Mouse (Mus musculus) forebrain, embryonic 14.5 days (tissue): ENCODE results near the gene Rwdd1. TPM values are rescaled to one million over a fixed set of nuclear protein-coding genes. Genes with fewer than 3 reads are reported as not detected.

ENCODE experiments used
- ATAC-seq: fragments of 200-750 bp; cut with Nextera tagmentation; 2 replicates; pipeline ENCODE4 v1.8.0; 2017; ENCODE audit warnings: mild to moderate bottlenecking, moderate library complexity
- DNase-seq: peaks from one replicate; pipeline ENCODE4 v3.0.0-alpha.2; 2015; ENCODE audit warnings: low spot score
- H3K27ac ChIP-seq: fragments of 300-500 bp; sonication (generic); 2 replicates; pipeline ENCODE4 v1.5.1; 2014; ENCODE audit warnings: low read depth, mild to moderate bottlenecking, control low read depth, low read length, moderate library complexity
- H3K27me3 ChIP-seq: fragments of 300-500 bp; sonication (generic); replicated peaks from 2 replicates; pipeline ENCODE4 v1.6.1; 2014; ENCODE audit warnings: low read length, control low read depth, mixed read lengths; ENCODE audit not compliant: control insufficient read depth, insufficient read depth
- H3K36me3 ChIP-seq: fragments of 300-500 bp; sonication (generic); 2 replicates; pipeline ENCODE4 v1.6.1; 2014; ENCODE audit warnings: low read length, control low read depth; ENCODE audit not compliant: control insufficient read depth, insufficient read depth
- H3K4me1 ChIP-seq: fragments of 300-500 bp; sonication (generic); 2 replicates; pipeline ENCODE4 v1.6.1; 2014; ENCODE audit warnings: antibody characterized with exemption, low read length, control low read depth; ENCODE audit not compliant: control insufficient read depth, insufficient read depth
- H3K4me2 ChIP-seq: fragments of 300-500 bp; sonication (generic); 2 replicates; pipeline ENCODE4 v1.6.1; 2014; ENCODE audit warnings: mild to moderate bottlenecking, control low read depth, low read length
- H3K4me3 ChIP-seq: fragments of 300-500 bp; sonication (generic); 2 replicates; pipeline ENCODE4 v1.5.1; 2014; ENCODE audit warnings: low read depth, low read length, control low read depth
- H3K9ac ChIP-seq: fragments of 300-500 bp; sonication (generic); 2 replicates; pipeline ENCODE4 v1.6.1; 2014; ENCODE audit warnings: mild to moderate bottlenecking, low read length, control low read depth, moderate library complexity
- H3K9me3 ChIP-seq: fragments of 300-500 bp; sonication (generic); replicated peaks from 2 replicates; pipeline ENCODE4 v1.6.1; 2016; ENCODE audit warnings: low read length, control low read depth, mixed read lengths; ENCODE audit not compliant: control insufficient read depth
- WGBS: fragments of 180-500 bp; shearing (Covaris S2); extraction: QIAGEN DNeasy Blood & Tissue Kit; methylation state at CpG from one replicate; pipeline ENCODE4 v1.1.7; 2014; 5-methylcytosine and 5-hydroxymethylcytosine counted together
- polyA plus RNA-seq: library from polyadenylated mRNA; unstranded; fragments of >200 nt; fragmentation: Nextera tagmentation; extraction: Ambion mirVana; gene quantifications from 2 replicates; pipeline ENCODE4 v1.2.1, GENCODE M21; 2014

Rwdd1 gene
- polyA plus RNA-seq, result 147 TPM in 2 replicates

GRCm38 (mm10) chr10:34019302-34020075, at the start of gene Rwdd1:
Rwdd1 (minus strand) TSS chr10:34019624.
- Histone ChIP-seq H3K4me3 (peak within 1 kb of the TSS; percentile 91), H3K4me2 (peak within 1 kb of the TSS; percentile 88), H3K9ac (peak within 1 kb of the TSS; percentile 93), H3K9me3 (no peaks in the 10 kb centered on the region), H3K36me3 (0 out of 2 replicates have a peak, but pooled peaks cover 3% of the 10 kb centered on the region), H3K27me3 (no peaks in the 10 kb centered on the region), H3K27ac (peak within 1 kb of the TSS; percentile 91), H3K4me1 (peaks cover 10% of the 10 kb centered on the region)
- ATAC-seq (peak; percentile 100), DNase-seq (peak; percentile 99)
- WGBS, result under 1% methylated on average over 76 of the region's 82 CpGs

DNA sequence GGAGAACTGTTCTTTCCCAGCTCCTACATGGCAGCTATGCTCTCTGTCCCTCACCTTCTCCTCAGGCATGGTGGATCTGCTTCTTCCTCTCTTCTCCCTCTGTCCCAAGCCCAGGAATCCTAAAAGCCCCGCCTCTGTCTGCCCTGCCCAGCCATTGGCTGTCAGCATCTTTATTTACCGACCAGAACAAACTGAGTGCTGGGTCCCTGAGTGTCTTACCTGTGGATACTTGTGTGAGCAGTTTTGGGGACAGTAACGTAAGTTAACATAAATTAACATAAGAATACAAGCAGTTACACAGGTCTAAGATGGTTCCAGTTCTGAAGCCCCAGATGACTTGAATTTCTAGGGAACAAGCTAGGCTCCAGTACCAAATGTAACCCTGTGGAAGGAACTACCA, 47.2 kb upstream of the Rwdd1 start:
- DNase-seq (no peak), ATAC-seq (no peak)
- Histone ChIP-seq H3K4me3 (no peak overlapping the region), H3K36me3 (no peaks in the 10 kb centered on the region), H3K9me3 (no peaks in the 10 kb centered on the region), H3K27ac (no peak overlapping the region), H3K4me2 (no peak overlapping the region), H3K4me1 (no peaks in the 10 kb centered on the region; the same call in 1 of the 2 replicates), H3K27me3 (no peaks in the 10 kb centered on the region), H3K9ac (no peak overlapping the region)
- 62% methylated on average over 3 of the region's 3 CpGs for WGBS

GRCm38 (mm10) chr10:34053987-34054386, 34.6 kb upstream of the Rwdd1 start:
- Histone ChIP-seq H3K4me2 (no peak overlapping the region), H3K27ac (no peak overlapping the region), H3K9ac (no peak overlapping the region), H3K27me3 (no peaks in the 10 kb centered on the region), H3K9me3 (no peaks in the 10 kb centered on the region), H3K4me1 (no peaks in the 10 kb centered on the region), H3K4me3 (no peak overlapping the region), H3K36me3 (no peaks in the 10 kb centered on the region)
- 89% methylated on average over 2 of the region's 2 CpGs for WGBS
- ATAC-seq (no peak), DNase-seq (no peak)

GRCm38 (mm10) chr10:34044210-34044609, 24.8 kb upstream of the Rwdd1 start, which contains the start of gene Calhm4:
Calhm4 (minus strand) TSS chr10:34044310.
- no peaks in the 10 kb centered on the region for H3K9me3 ChIP-seq
- H3K36me3 ChIP-seq, result no peaks in the 10 kb centered on the region
- H3K27ac ChIP-seq, result no peak within 1 kb of the TSS
- WGBS, result 84% methylated on average over 5 of the region's 5 CpGs
- DNase-seq (no peak), ATAC-seq (no peak)
- H3K4me1 ChIP-seq, result no peaks in the 10 kb centered on the region
- H3K9ac ChIP-seq, result no peak within 1 kb of the TSS
- H3K27me3 ChIP-seq, result no peaks in the 10 kb centered on the region
- no peak within 1 kb of the TSS for H3K4me3 ChIP-seq
- H3K4me2 ChIP-seq, result no peak within 1 kb of the TSS

- Histone ChIP-seq H3K9ac (no peak within 1 kb of the TSS), H3K4me3 (no peak within 1 kb of the TSS), H3K4me2 (no peak within 1 kb of the TSS), H3K36me3 (no peaks in the 10 kb centered on the region), H3K27me3 (no peaks in the 10 kb centered on the region), H3K27ac (no peak within 1 kb of the TSS), H3K9me3 (no peaks in the 10 kb centered on the region), H3K4me1 (peaks cover 3% of the 10 kb centered on the region; the same call in 1 of the 2 replicates)
- peak; percentile 67; the same call in 1 of the 2 replicates for ATAC-seq
- peak; percentile 63 for DNase-seq
- WGBS, result 54% methylated on average over 3 of the region's 3 CpGs
Measured at GRCm38 (mm10) chr10:34037401-34037800, 18.0 kb upstream of the Rwdd1 start, which contains the start of gene Trappc3l. Trappc3l (plus strand) TSS chr10:34037597.

DNA sequence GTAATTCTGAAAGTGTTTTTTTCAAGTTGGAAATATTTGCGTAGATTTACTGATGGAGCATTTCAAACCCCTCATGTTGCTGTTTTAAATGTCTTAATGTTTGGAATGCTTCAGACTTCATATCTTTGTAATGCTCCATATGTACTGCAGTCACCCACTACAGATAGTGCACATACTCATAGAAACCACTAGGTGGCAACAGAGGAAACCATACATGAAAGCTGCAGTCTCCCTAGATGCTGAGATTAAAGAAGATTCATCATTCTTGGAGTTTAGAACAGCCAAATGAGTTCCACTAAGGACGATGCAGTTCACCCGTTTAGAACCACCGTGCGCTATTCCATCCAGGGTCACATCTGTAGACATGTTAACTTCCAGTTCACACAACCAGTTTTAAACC, 17.2 kb upstream of the Rwdd1 start:
- no peak overlapping the region for H3K4me2 ChIP-seq
- peak; percentile 84 for ATAC-seq
- no peaks in the 10 kb centered on the region for H3K9me3 ChIP-seq
- WGBS, result 18% methylated on average over 5 of the region's 5 CpGs
- peak; percentile 81 for DNase-seq
- no peak overlapping the region for H3K27ac ChIP-seq
- H3K27me3 ChIP-seq, result no peaks in the 10 kb centered on the region
- no peaks in the 10 kb centered on the region for H3K36me3 ChIP-seq
- H3K9ac ChIP-seq, result no peak overlapping the region
- no peak overlapping the region for H3K4me3 ChIP-seq
- peaks cover 3% of the 10 kb centered on the region; the same call in 1 of the 2 replicates for H3K4me1 ChIP-seq

DNA sequence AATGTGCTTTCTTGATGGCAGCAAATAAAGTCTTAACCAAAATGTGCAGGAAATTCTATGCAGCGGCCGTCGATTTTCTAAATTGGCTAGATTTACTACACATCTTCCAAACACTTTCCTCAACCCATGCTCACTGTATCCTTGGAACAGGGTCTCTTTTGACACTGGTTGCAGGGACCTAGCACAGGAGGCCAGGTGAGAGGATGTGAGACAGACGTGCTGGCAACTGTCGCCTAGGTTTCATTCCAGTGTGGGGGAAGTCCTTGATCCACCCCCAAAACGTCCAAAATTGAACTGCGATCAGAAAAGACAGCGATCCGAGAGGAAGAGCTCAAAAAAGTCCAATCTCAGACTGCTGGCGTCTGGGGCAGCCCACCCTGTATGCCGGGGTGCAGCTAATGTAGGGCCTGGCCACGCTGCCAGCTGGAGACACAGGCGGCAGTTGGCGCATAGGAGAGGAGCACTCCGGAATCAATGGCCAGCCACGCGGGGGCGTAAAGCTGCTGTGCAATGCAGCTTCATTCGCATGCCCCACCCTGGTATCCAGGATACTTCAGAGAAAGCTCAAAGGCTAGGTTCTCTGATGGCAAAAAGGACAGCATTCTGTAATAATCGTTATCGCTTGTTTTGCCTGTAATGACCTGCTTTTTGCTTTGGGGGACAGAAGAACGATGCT, 14.3 kb upstream of the Rwdd1 start:
- peaks cover 3% of the 10 kb centered on the region; the same call in 1 of the 2 replicates for H3K4me1 ChIP-seq
- no peak overlapping the region for H3K4me3 ChIP-seq
- no peak overlapping the region for H3K27ac ChIP-seq
- peak overlapping the region; percentile 51; the same call in 1 of the 2 replicates for H3K9ac ChIP-seq
- no peaks in the 10 kb centered on the region for H3K9me3 ChIP-seq
- peak overlapping the region; percentile 38 for H3K4me2 ChIP-seq
- DNase-seq (peak; percentile 90), ATAC-seq (peak; percentile 89)
- H3K36me3 ChIP-seq, result no peaks in the 10 kb centered on the region
- WGBS, result 22% methylated on average over 22 of the region's 22 CpGs
- H3K27me3 ChIP-seq, result no peaks in the 10 kb centered on the region

GRCm38 (mm10) chr10:34030322-34030721, 10.9 kb upstream of the Rwdd1 start:
- no peak overlapping the region for H3K9ac ChIP-seq
- no peaks in the 10 kb centered on the region for H3K36me3 ChIP-seq
- H3K4me2 ChIP-seq, result no peak overlapping the region
- H3K4me3 ChIP-seq, result no peak overlapping the region
- WGBS, result 86% methylated on average over 5 of the region's 5 CpGs
- DNase-seq (no peak), ATAC-seq (no peak)
- no peak overlapping the region for H3K27ac ChIP-seq
- peaks cover 3% of the 10 kb centered on the region; the same call in 1 of the 2 replicates for H3K4me1 ChIP-seq
- H3K27me3 ChIP-seq, result no peaks in the 10 kb centered on the region
- H3K9me3 ChIP-seq, result no peaks in the 10 kb centered on the region
